Mouse (Mus musculus) hindbrain, embryonic 15.5 days (tissue): ENCODE data around the gene Ostm1. TPM values are rescaled to one million over a fixed set of nuclear protein-coding genes. Genes with fewer than 3 reads are reported as not detected.
A peak's percentile ranks its signal among the peaks of the same experiment; 100 is the strongest.

Experiments used
- ATAC-seq: fragments of 200-750 bp; cut with Nextera tagmentation; 2 replicates; pipeline ENCODE4 v1.8.0; 2017; ENCODE audit warnings: low read depth, moderate number of reproducible peaks, moderate TSS enrichment; ENCODE audit not compliant: low FRiP score
- H3K27ac ChIP-seq: fragments of 300-500 bp; sonication (generic); replicated peaks from 2 replicates; pipeline ENCODE4 v1.5.1; 2015; ENCODE audit warnings: mild to moderate bottlenecking, inconsistent platforms
- H3K27me3 ChIP-seq: fragments of 300-500 bp; sonication (generic); 2 replicates; pipeline ENCODE4 v1.6.1; 2015; ENCODE audit warnings: control low read depth, inconsistent platforms
- H3K36me3 ChIP-seq: fragments of 300-500 bp; sonication (generic); 2 replicates; pipeline ENCODE4 v1.6.1; 2015; ENCODE audit warnings: control low read depth, inconsistent platforms
- H3K4me1 ChIP-seq: fragments of 300-500 bp; sonication (generic); replicated peaks from 2 replicates; pipeline ENCODE4 v1.6.1; 2015; ENCODE audit warnings: control low read depth, inconsistent platforms
- H3K4me2 ChIP-seq: fragments of 300-500 bp; sonication (generic); 2 replicates; pipeline ENCODE4 v1.6.1; 2015; ENCODE audit warnings: moderate library complexity, mild to moderate bottlenecking, inconsistent platforms
- H3K4me3 ChIP-seq: fragments of 300-500 bp; sonication (generic); 2 replicates; pipeline ENCODE4 v1.5.1; 2015; ENCODE audit warnings: mild to moderate bottlenecking, inconsistent platforms
- H3K9ac ChIP-seq: fragments of 300-500 bp; sonication (generic); 2 replicates; pipeline ENCODE4 v1.6.1; 2015; ENCODE audit warnings: inconsistent platforms
- H3K9me3 ChIP-seq: fragments of 300-500 bp; sonication (generic); 2 replicates; pipeline ENCODE4 v1.6.1; 2016; ENCODE audit warnings: control low read depth, inconsistent platforms
- WGBS: fragments of 180-500 bp; shearing (Covaris S2); methylation state at CpG from one replicate; pipeline ENCODE4 v1.1.7; 2015; 5-methylcytosine and 5-hydroxymethylcytosine counted together
- polyA plus RNA-seq: library from polyadenylated mRNA; unstranded; fragments of >200 nt; fragmentation: Nextera tagmentation; extraction: Ambion mirVana; gene quantifications from 2 replicates; pipeline ENCODE4 v1.2.1, GENCODE M21; 2015

Gene Ostm1
- polyA plus RNA-seq, 1 experiment from 2014 or later: 35.4 TPM

DNA sequence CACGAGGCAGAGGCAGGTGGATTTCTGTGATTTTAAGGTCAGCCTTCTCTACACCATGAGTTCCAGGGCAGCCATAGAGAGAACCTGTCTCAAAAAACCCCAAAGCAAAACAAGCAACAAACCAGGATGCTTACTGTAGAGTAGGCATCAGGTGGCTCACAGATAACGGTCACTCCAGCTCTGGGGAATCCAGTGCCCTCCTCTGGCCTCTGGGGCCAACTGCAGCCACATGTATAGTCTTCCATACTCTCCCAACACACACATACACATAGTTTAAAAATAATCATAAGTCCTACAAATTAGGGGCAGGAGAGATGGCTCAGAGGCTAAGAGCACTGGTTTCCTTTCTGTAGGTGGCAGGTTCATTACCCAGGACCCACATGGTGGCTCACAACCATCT is 109.9 kb downstream of the Ostm1 start:
- H3K27ac ChIP-seq: no peak overlapping the region
- H3K27me3 ChIP-seq: no peaks in the 10 kb centered on the region
- H3K9me3 ChIP-seq: no peaks in the 10 kb centered on the region
- H3K4me2 ChIP-seq: no peak overlapping the region
- ATAC-seq: no peak
- H3K4me1 ChIP-seq: peaks cover 5% of the 10 kb centered on the region
- H3K9ac ChIP-seq: no peak overlapping the region
- peaks cover 4% of the 10 kb centered on the region for H3K36me3 ChIP-seq
- WGBS: 76% methylated on average over 2 of the region's 2 CpGs
- H3K4me3 ChIP-seq: no peak overlapping the region

DNA sequence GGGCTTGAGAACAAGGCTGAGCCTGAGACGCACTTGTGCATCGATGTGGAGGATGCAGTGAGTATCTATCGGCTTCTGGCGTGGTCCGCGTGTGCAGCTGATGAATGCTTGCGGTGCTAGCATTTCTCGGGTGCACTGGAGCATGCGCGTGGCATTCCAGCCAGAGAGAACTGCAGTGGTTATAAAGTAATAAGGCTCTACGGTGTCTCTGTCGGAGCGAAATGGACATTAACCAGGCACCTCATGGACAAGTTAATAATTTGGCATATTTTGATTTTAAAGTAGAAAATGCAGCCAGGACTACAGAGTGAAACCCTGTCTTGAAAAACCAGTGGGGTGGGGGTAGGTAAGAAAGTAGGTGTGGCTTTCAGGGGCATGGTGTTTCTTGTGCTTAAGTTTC is 112.7 kb downstream of the Ostm1 start:
- Histone ChIP-seq H3K9ac (no peak overlapping the region), H3K27me3 (no peaks in the 10 kb centered on the region), H3K4me1 (no peaks in the 10 kb centered on the region), H3K4me2 (no peak overlapping the region), H3K27ac (no peak overlapping the region), H3K4me3 (no peak overlapping the region), H3K36me3 (peaks cover 13% of the 10 kb centered on the region), H3K9me3 (no peaks in the 10 kb centered on the region)
- WGBS: 78% methylated on average over 13 of the region's 13 CpGs
- no peak for ATAC-seq

DNA sequence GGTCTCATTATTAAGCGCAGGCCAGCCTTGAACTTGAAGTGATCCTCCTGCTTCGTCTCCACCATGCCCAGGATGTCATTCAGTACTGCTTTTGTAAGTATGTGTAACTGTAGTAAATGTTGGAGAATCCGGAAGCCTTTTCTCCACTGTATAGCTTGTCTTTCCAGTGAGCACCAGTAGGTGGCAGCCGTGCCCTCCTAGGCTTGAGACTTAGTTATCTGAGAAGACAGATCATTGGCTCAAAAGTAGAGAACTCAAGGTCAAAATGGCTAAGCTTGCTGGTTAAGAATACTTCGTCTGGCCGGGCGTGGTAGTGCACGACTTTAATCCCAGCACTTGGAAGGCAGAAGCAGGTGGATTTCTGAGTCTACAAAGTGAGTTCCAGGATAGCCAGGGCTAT is 113.4 kb downstream of the Ostm1 start:
- H3K4me3 ChIP-seq: no peak overlapping the region
- H3K4me2 ChIP-seq: no peak overlapping the region
- no peak overlapping the region for H3K27ac ChIP-seq
- WGBS: 32% methylated on average over 8 of the region's 8 CpGs
- no peaks in the 10 kb centered on the region for H3K27me3 ChIP-seq
- H3K4me1 ChIP-seq: no peaks in the 10 kb centered on the region
- H3K9me3 ChIP-seq: no peaks in the 10 kb centered on the region
- no peak overlapping the region for H3K9ac ChIP-seq
- no peak for ATAC-seq
- peaks cover 15% of the 10 kb centered on the region for H3K36me3 ChIP-seq

DNA sequence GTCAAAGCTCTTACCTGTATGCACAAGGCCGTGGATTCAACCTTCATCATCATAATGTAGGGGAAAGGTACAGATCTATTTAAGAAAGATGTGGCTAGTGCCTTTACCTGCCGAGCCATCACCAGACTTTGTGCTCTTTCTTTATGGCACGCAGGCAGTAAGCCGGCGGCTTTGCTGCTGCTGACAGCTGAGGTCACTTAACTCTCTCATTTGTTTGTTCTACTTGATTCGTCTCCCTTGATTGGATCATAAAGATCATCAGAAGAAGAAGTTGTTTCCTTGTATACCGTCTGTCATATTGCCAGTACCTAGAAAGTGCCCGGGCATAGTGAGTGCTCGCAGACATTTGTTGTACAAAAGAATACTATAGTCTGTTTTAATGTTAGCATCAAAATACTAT is 114.8 kb downstream of the Ostm1 start:
- WGBS: 95% methylated on average over 9 of the region's 9 CpGs
- H3K4me2 ChIP-seq: no peak overlapping the region
- no peak overlapping the region for H3K4me3 ChIP-seq
- H3K36me3 ChIP-seq: peaks cover 18% of the 10 kb centered on the region
- H3K9ac ChIP-seq: no peak overlapping the region
- no peaks in the 10 kb centered on the region for H3K4me1 ChIP-seq
- ATAC-seq: no peak
- H3K9me3 ChIP-seq: no peaks in the 10 kb centered on the region
- H3K27me3 ChIP-seq: no peaks in the 10 kb centered on the region
- no peak overlapping the region for H3K27ac ChIP-seq

DNA sequence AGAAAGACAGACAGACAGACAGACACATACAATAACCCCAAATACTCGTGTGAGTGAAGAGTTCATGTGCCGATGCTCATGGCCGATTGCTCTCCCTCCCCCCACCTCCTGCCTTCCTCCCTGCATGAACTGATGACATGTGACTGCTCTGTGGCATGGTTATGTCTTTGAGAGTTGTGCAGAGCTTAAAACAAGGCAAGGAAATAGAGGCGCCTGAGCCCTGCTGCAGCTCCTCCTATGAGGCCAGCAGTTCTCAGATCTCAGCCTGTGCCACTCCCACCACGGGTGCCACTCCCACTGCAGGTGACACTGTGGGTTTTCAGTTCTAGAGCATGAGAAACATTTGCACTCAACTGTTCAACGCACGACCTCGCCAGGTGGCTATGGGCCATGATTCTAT is 115.4 kb downstream of the Ostm1 start:
- H3K27me3 ChIP-seq: no peaks in the 10 kb centered on the region
- no peak for ATAC-seq
- H3K4me3 ChIP-seq: no peak overlapping the region
- no peak overlapping the region for H3K9ac ChIP-seq
- WGBS: 92% methylated on average over 8 of the region's 8 CpGs
- no peak overlapping the region for H3K27ac ChIP-seq
- peaks cover 24% of the 10 kb centered on the region for H3K36me3 ChIP-seq
- no peak overlapping the region for H3K4me2 ChIP-seq
- H3K9me3 ChIP-seq: no peaks in the 10 kb centered on the region
- no peaks in the 10 kb centered on the region for H3K4me1 ChIP-seq

DNA sequence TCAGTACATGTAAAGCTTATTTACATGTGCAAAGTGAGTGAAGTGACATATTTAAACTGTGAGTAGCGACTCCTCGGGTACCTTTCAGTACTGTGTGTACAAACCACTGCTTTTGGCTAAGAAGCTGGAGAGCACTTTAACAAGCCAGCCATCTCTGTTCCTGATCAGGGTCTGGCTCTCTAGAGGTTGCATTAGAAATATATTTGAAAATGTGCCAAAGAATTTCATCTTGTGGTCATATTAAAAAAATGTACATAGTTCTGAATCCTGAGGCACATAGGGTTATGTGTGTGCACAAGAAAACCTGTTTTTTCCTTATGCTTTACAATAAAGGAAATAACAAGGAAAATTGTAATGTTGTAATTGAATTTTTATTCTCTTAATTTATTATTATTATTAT is 118.5 kb downstream of the Ostm1 start:
- Histone ChIP-seq H3K4me1 (no peaks in the 10 kb centered on the region), H3K27me3 (no peaks in the 10 kb centered on the region), H3K9ac (no peak overlapping the region), H3K36me3 (peaks cover 31% of the 10 kb centered on the region), H3K4me2 (no peak overlapping the region), H3K27ac (no peak overlapping the region), H3K9me3 (no peaks in the 10 kb centered on the region), H3K4me3 (no peak overlapping the region)
- no peak for ATAC-seq
- 92% methylated on average over 2 of the region's 2 CpGs for WGBS

DNA sequence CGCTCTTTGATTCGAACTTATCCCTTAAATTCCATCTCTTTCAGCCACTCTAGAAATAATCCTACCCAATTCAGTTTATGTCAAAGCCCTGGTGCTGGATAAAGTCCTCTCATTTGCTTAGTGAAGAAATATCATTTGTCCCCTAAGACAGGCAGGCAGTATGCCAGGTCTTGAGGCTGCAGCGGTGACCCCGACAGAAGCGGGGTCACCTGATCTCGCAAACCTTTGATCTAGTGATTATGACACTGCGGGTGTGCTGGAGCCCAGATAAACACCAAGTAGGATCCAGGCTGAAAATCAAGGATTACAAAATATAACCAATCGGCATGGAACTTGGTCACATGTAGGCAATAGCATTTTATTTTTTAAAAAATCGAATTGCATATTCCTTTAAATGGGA is 131.1 kb downstream of the Ostm1 start:
- Histone ChIP-seq H3K4me3 (no peak overlapping the region), H3K4me1 (0 out of 2 replicates have a peak, but pooled peaks cover 2% of the 10 kb centered on the region), H3K27me3 (peaks cover 2% of the 10 kb centered on the region; the same call in 1 of the 2 replicates), H3K4me2 (no peak overlapping the region), H3K36me3 (no peaks in the 10 kb centered on the region), H3K9ac (no peak overlapping the region), H3K27ac (no peak overlapping the region), H3K9me3 (no peaks in the 10 kb centered on the region)
- no peak for ATAC-seq
- 24% methylated on average over 9 of the region's 9 CpGs for WGBS

DNA sequence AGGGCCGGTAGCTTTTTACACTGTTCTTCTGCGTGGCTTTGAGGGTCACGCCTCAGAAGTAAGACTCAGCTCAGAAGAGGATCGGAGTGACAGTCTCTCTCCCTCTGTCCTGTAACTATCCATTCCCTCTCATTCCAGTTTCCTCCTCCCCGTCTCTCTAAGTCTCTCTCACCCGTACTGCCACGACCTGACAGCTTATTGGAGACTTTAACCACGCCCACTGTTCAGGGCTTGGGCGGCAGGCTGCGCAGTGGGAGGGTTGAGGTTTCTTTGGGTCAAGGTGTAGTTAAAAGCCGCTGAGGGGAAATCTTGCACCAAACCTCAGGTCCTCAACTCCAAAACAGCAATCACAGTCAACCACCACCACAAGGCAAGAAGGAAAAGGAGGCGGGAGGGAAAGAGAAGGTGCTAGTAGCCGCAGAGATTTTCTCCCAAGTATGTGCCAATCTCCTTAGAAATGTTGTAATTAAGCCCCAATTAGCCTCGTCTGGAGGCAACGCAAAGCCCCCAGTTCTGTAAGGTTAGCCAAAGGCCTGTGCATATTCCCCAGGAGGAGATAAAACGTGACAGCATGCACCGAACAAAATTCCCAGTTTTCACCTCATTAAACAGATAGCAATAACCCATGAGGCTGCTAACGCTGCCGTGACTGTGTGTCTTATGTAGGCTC is 131.9 kb downstream of the Ostm1 start:
- no peak overlapping the region for H3K4me3 ChIP-seq
- H3K9me3 ChIP-seq: no peaks in the 10 kb centered on the region
- peaks cover 2% of the 10 kb centered on the region; the same call in 1 of the 2 replicates for H3K27me3 ChIP-seq
- H3K27ac ChIP-seq: no peak overlapping the region
- no peak overlapping the region for H3K9ac ChIP-seq
- ATAC-seq: no peak
- no peaks in the 10 kb centered on the region for H3K36me3 ChIP-seq
- WGBS: 17% methylated on average over 19 of the region's 19 CpGs
- H3K4me1 ChIP-seq: 0 out of 2 replicates have a peak, but pooled peaks cover 2% of the 10 kb centered on the region
- H3K4me2 ChIP-seq: peak overlapping the region; percentile 32

DNA sequence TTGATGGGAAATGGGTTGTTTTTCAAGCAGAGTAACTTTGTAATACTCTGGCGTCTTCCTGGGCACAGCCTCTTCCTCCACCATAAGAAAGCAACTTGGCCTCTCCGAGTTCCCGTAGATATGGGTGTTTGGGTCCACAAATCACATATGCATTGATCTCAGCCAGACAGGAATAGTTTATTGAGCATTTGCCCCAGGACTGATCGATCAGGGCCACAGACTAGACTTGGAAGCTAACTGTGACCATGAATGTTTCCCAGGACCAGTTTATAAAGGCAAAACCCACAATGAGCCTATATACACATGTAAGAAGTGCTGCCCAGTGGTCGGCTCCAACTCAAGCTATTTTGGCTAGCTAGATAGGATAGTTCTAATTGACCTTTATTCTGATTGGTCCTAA is 138.5 kb downstream of the Ostm1 start:
- no peaks in the 10 kb centered on the region for H3K36me3 ChIP-seq
- H3K9ac ChIP-seq: no peak overlapping the region
- H3K9me3 ChIP-seq: no peaks in the 10 kb centered on the region
- 89% methylated on average over 5 of the region's 5 CpGs for whole genome bisulfite sequencing
- H3K4me3 ChIP-seq: no peak overlapping the region
- H3K27ac ChIP-seq: no peak overlapping the region
- no peak overlapping the region for H3K4me2 ChIP-seq
- H3K27me3 ChIP-seq: no peaks in the 10 kb centered on the region
- H3K4me1 ChIP-seq: no peaks in the 10 kb centered on the region
- no peak for ATAC-seq

DNA sequence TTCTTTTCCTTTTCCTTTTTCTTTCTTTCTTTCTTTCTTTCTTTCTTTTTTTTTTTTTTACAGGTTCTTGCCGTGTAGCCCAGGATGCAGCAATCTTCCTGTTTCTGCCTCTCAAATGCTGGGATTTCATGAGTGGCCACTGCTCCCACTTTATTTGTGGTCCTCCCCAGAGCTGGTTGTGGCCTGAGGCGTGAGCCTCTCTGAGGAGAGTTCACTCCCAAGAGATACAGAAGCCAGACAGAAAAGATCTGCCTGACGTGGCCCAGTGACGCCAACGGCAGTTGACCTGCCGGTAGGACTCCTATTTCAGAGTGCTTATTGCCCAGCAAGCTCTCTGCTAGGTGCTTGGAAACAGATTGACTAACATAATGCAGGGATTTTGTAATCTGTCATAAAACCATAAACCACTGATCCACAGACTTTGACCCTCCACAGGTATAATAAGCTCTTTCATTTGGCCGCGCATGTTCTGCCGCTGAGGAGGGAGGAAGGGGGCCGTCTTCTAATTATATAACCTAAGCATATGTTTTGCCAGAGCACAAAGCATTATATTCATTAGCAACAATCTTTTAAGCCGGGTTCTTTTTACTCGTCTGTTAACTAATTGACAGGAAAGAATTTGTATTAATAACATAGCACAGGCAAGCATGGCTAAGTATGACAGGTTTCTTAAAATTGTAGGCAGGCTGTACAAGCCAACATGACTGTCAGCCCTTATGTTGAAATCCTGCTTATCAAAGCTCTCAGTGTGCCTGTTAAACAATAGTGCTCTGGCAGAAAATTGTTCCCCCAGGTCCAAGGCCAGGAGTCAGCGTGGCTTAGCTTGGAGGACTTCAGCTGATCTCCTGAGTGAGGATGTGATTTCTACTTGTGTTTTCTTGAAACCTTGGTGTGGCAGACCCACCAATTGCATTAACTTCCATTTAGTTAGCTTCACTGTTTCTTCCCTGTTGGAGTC is 139.9 kb downstream of the Ostm1 start:
- Histone ChIP-seq H3K27ac (no peak overlapping the region), H3K36me3 (no peaks in the 10 kb centered on the region), H3K4me3 (no peak overlapping the region), H3K9me3 (no peaks in the 10 kb centered on the region), H3K4me1 (no peaks in the 10 kb centered on the region), H3K9ac (no peak overlapping the region), H3K4me2 (no peak overlapping the region), H3K27me3 (no peaks in the 10 kb centered on the region)
- no peak for ATAC-seq
- 69% methylated on average over 13 of the region's 13 CpGs for WGBS

DNA sequence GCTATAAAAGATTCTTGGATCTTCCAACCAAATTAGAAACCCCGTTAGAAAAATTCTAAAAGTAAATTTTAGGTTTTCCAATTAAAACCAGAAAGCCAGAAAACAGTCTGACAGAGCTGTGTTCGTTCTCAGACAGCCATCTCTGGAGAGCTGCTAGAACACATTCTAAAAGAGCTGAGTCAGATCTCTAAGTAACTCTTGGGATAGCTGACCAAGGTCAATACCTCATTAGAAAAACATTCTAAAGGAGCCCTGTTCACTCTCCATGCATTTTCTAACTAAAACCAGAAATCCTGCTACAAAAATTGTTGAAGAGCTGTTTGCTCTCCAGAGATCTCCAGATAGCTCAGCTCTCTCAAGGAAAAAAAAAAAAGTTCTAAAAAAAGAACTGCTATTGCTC is 146.0 kb downstream of the Ostm1 start:
- 80% methylated on average over 2 of the region's 2 CpGs for WGBS
- ATAC-seq: no peak
- no peaks in the 10 kb centered on the region for H3K4me1 ChIP-seq
- H3K9ac ChIP-seq: no peak overlapping the region
- H3K9me3 ChIP-seq: no peaks in the 10 kb centered on the region
- H3K27ac ChIP-seq: no peak overlapping the region
- no peaks in the 10 kb centered on the region for H3K36me3 ChIP-seq
- no peak overlapping the region for H3K4me3 ChIP-seq
- H3K4me2 ChIP-seq: no peak overlapping the region
- H3K27me3 ChIP-seq: no peaks in the 10 kb centered on the region

DNA sequence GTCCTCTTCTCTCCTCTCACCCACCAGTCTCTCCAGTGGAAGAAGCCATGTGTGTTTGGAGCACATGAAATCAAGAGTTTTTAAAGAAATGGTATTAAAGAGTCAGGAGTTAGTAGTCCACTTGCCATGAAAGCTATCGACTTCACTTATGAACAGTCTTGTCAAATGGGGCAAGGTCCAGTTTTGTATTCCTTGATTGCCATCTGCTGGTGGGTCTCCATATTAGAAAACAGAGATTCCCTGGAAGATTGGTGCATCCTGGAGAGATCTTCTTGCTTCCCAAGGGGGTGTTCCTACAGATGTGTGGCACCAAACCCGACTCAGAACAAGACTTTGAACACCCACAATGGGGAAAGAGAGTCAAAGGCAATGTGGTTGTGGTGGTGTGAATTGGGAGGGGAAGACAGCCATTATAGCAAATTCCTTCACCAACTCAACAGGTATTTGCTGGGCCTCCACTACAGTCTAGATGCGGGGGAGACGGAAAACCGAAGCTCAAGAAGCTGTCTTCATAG is 151.0 kb downstream of the Ostm1 start:
- Histone ChIP-seq H3K27me3 (no peaks in the 10 kb centered on the region), H3K4me1 (no peaks in the 10 kb centered on the region), H3K9ac (no peak overlapping the region), H3K4me3 (no peak overlapping the region), H3K36me3 (no peaks in the 10 kb centered on the region), H3K27ac (no peak overlapping the region), H3K9me3 (no peaks in the 10 kb centered on the region), H3K4me2 (no peak overlapping the region)
- ATAC-seq: no peak
- WGBS: 63% methylated on average over 5 of the region's 5 CpGs
